Mouse (Mus musculus): ENCODE measurements around the gene 9530003J23Rik.

- TF ChIP-seq POLR2AphosphoS2 (IDR thresholded peaks at IDR 0.05; ENCODE audit: insufficient read length, low read depth): no peak
- TF ChIP-seq POLR2A (IDR thresholded peaks at IDR 0.05; ENCODE audit: insufficient read length, low read depth): no peak
- no peak for TF ChIP-seq MYOG (IDR thresholded peaks at IDR 0.05; ENCODE audit: control insufficient read depth in 1 of 3, insufficient read depth in 1 of 3, insufficient read length in 2 of 3, low read depth in 2 of 3)
These were observed 35.4 kb downstream of the 9530003J23Rik start for GRCm38 (mm10) chr10:117202981-117203557.

Measured in myocyte (in vitro differentiated cells).